Mouse (Mus musculus): ENCODE data around the gene Gsx2. TPM values are rescaled to one million over a fixed set of nuclear protein-coding genes. Genes with fewer than 3 reads are reported as not detected.

Gene Gsx2
- polyA plus RNA-seq, 1 experiment, result not detected

- Histone ChIP-seq H3K4me3 (no peak overlapping the region), H3K4me2 (ENCODE audit: low read depth) (no peak overlapping the region), H3K79me2 (ENCODE audit: control insufficient read depth, insufficient read depth) (no peaks in the 10 kb centered on the region), H3K36me3 (ENCODE audit: control insufficient read depth, insufficient read depth) (no peaks in the 10 kb centered on the region), H3ac (ENCODE audit: control insufficient read depth, insufficient read length) (no peak overlapping the region), H3K27me3 (ENCODE audit: control insufficient read depth, insufficient read depth, insufficient read length) (peaks cover 83% of the 10 kb centered on the region)
- no peak for TF ChIP-seq MYOG (IDR thresholded peaks at IDR 0.05; ENCODE audit: control insufficient read depth in 1 of 3, insufficient read depth in 1 of 3, insufficient read length in 2 of 3, low read depth in 2 of 3)
- TF ChIP-seq TCF12 (IDR thresholded peaks at IDR 0.05; ENCODE audit: insufficient read depth, poor library complexity, severe bottlenecking), result no peak
- no peak for TF ChIP-seq CEBPB (IDR thresholded peaks at IDR 0.05; ENCODE audit: insufficient read depth, poor library complexity, severe bottlenecking)
- no peak for TF ChIP-seq E2F4 (IDR thresholded peaks at IDR 0.05; ENCODE audit: insufficient read depth)
Observed at GRCm38 (mm10) chr5:75079564-75079963, 4.2 kb downstream of the Gsx2 start.

- Histone ChIP-seq H3K27me3 (ENCODE audit: control insufficient read depth, insufficient read depth, insufficient read length) (peaks cover 74% of the 10 kb centered on the region), H3ac (ENCODE audit: control insufficient read depth, insufficient read length) (no peak overlapping the region), H3K4me3 (no peak overlapping the region), H3K4me2 (ENCODE audit: low read depth) (no peak overlapping the region), H3K36me3 (ENCODE audit: control insufficient read depth, insufficient read depth) (no peaks in the 10 kb centered on the region), H3K79me2 (ENCODE audit: control insufficient read depth, insufficient read depth) (no peaks in the 10 kb centered on the region)
- no peak for TF ChIP-seq MYOD1 (IDR thresholded peaks at IDR 0.05; ENCODE audit: control insufficient read depth in 1 of 3, insufficient read length in 2 of 3, low read depth in 2 of 3)
- no peak for TF ChIP-seq CEBPB (IDR thresholded peaks at IDR 0.05; ENCODE audit: insufficient read depth, poor library complexity, severe bottlenecking)
- no peak for TF ChIP-seq TCF3 (IDR thresholded peaks at IDR 0.05; ENCODE audit: insufficient read length, low read depth)
- no peak for TF ChIP-seq TCF12 (IDR thresholded peaks at IDR 0.05; ENCODE audit: insufficient read depth, poor library complexity, severe bottlenecking)
- TF ChIP-seq POLR2A (IDR thresholded peaks at IDR 0.05; ENCODE audit: insufficient read length, low read depth), result no peak
- no peak for TF ChIP-seq E2F4 (IDR thresholded peaks at IDR 0.05; ENCODE audit: insufficient read depth)
- TF ChIP-seq MYOG (IDR thresholded peaks at IDR 0.05; ENCODE audit: control insufficient read depth in 1 of 3, insufficient read depth in 1 of 3, insufficient read length in 2 of 3, low read depth in 2 of 3), result no peak
- no peak for TF ChIP-seq REST (IDR thresholded peaks at IDR 0.05; ENCODE audit: insufficient read depth, insufficient read length)
- TF ChIP-seq SRF (IDR thresholded peaks at IDR 0.05; ENCODE audit: control insufficient read depth, insufficient read length, low read depth), result no peak
- TF ChIP-seq POLR2AphosphoS2 (IDR thresholded peaks at IDR 0.05; ENCODE audit: insufficient read length, low read depth), result no peak
- TF ChIP-seq USF1 (IDR thresholded peaks at IDR 0.05; ENCODE audit: low read depth), result no peak
- no peak for TF ChIP-seq MAX (IDR thresholded peaks at IDR 0.05; ENCODE audit: low read depth)
Observed at GRCm38 (mm10) chr5:75082439-75082838, 7.0 kb downstream of the Gsx2 start.

- Histone ChIP-seq H3ac (ENCODE audit: control insufficient read depth, insufficient read length) (no peak overlapping the region), H3K36me3 (ENCODE audit: control insufficient read depth, insufficient read depth) (no peaks in the 10 kb centered on the region), H3K79me2 (ENCODE audit: control insufficient read depth, insufficient read depth) (no peaks in the 10 kb centered on the region), H3K4me3 (no peak overlapping the region), H3K4me2 (ENCODE audit: low read depth) (no peak overlapping the region), H3K27me3 (ENCODE audit: control insufficient read depth, insufficient read depth, insufficient read length) (peaks cover 72% of the 10 kb centered on the region)
- TF ChIP-seq TCF3 (IDR thresholded peaks at IDR 0.05; ENCODE audit: insufficient read length, low read depth) (no peak), MYOG (IDR thresholded peaks at IDR 0.05; ENCODE audit: control insufficient read depth in 1 of 3, insufficient read depth in 1 of 3, insufficient read length in 2 of 3, low read depth in 2 of 3) (peak in 1 of 3 experiments; percentile 25), MYOD1 (IDR thresholded peaks at IDR 0.05; ENCODE audit: control insufficient read depth in 1 of 3, insufficient read length in 2 of 3, low read depth in 2 of 3) (peak in 1 of 3 experiments; percentile 37), POLR2AphosphoS2 (IDR thresholded peaks at IDR 0.05; ENCODE audit: insufficient read length, low read depth) (no peak), TCF12 (IDR thresholded peaks at IDR 0.05; ENCODE audit: insufficient read depth, poor library complexity, severe bottlenecking) (no peak)
Observed at GRCm38 (mm10) chr5:75083061-75083460, 7.7 kb downstream of the Gsx2 start.

DNA sequence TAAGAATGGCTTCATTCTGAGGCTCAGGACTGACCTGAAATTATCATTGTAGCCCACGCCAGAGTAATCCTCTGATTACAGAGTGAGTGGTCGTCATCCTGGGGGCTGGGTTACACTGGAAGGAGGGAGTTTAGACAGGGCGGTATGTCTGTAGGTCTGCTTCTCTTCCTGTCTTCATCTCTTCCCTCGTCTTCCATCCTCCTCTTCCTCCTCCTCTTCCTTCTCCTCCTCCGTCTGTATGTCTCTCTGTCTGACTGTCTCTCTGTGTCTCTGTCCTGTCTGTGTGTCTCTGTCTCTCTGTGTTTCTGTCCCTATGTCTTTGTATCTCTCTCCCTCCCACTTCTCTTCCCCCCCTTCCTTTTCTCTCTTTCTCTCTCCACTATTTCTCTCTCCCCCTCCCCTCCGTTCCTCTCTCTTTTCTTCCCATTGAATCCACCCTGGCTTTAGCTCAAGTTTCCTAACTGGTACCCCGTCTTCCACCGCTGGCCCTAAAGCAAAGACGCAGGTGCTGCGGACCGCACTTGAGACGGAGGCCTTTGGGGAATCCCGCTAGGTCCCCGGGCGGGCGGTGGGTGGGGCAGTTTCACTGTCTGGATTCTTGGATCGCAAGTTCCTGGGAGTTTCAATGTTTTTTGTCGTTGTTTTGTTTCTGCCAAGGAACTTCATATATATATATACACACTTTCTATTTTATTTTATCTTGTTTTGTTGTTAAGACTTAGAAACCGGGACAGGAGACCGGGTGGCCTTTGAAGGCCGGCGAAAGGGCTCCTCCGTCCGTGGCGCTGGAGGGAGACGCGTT is 8.4 kb downstream of the Gsx2 start:
- H3ac ChIP-seq (ENCODE audit: control insufficient read depth, insufficient read length), result no peak overlapping the region
- H3K4me2 ChIP-seq (ENCODE audit: low read depth), result no peak overlapping the region
- no peaks in the 10 kb centered on the region for H3K79me2 ChIP-seq (ENCODE audit: control insufficient read depth, insufficient read depth)
- H3K4me3 ChIP-seq, result no peak overlapping the region
- TF ChIP-seq TCF12 (IDR thresholded peaks at IDR 0.05; ENCODE audit: insufficient read depth, poor library complexity, severe bottlenecking) (no peak), TCF3 (IDR thresholded peaks at IDR 0.05; ENCODE audit: insufficient read length, low read depth) (no peak), POLR2AphosphoS2 (IDR thresholded peaks at IDR 0.05; ENCODE audit: insufficient read length, low read depth) (no peak), POLR2A (IDR thresholded peaks at IDR 0.05; ENCODE audit: insufficient read length, low read depth) (no peak), SRF (IDR thresholded peaks at IDR 0.05; ENCODE audit: control insufficient read depth, insufficient read length, low read depth) (no peak), MYOG (IDR thresholded peaks at IDR 0.05; ENCODE audit: control insufficient read depth in 1 of 3, insufficient read depth in 1 of 3, insufficient read length in 2 of 3, low read depth in 2 of 3) (no peak), CEBPB (IDR thresholded peaks at IDR 0.05; ENCODE audit: insufficient read depth, poor library complexity, severe bottlenecking) (no peak), USF1 (IDR thresholded peaks at IDR 0.05; ENCODE audit: low read depth) (no peak), REST (IDR thresholded peaks at IDR 0.05; ENCODE audit: insufficient read depth, insufficient read length) (no peak), MYOD1 (IDR thresholded peaks at IDR 0.05; ENCODE audit: control insufficient read depth in 1 of 3, insufficient read length in 2 of 3, low read depth in 2 of 3) (no peak), MAX (IDR thresholded peaks at IDR 0.05; ENCODE audit: low read depth) (no peak)
- H3K36me3 ChIP-seq (ENCODE audit: control insufficient read depth, insufficient read depth), result no peaks in the 10 kb centered on the region
- peaks cover 66% of the 10 kb centered on the region for H3K27me3 ChIP-seq (ENCODE audit: control insufficient read depth, insufficient read depth, insufficient read length)

GRCm38 (mm10) chr5:75084393-75084870 is 9.0 kb downstream of the Gsx2 start:
- Histone ChIP-seq H3K4me3 (no peak overlapping the region), H3ac (ENCODE audit: control insufficient read depth, insufficient read length) (no peak overlapping the region), H3K27me3 (ENCODE audit: control insufficient read depth, insufficient read depth, insufficient read length) (peaks cover 60% of the 10 kb centered on the region), H3K79me2 (ENCODE audit: control insufficient read depth, insufficient read depth) (no peaks in the 10 kb centered on the region), H3K4me2 (ENCODE audit: low read depth) (no peak overlapping the region), H3K36me3 (ENCODE audit: control insufficient read depth, insufficient read depth) (no peaks in the 10 kb centered on the region)
- no peak for TF ChIP-seq CEBPB (IDR thresholded peaks at IDR 0.05; ENCODE audit: insufficient read depth, poor library complexity, severe bottlenecking)
- TF ChIP-seq REST (IDR thresholded peaks at IDR 0.05; ENCODE audit: insufficient read depth, insufficient read length), result no peak
- no peak for TF ChIP-seq E2F4 (IDR thresholded peaks at IDR 0.05; ENCODE audit: insufficient read depth)
- no peak for TF ChIP-seq MYOG (IDR thresholded peaks at IDR 0.05; ENCODE audit: control insufficient read depth in 1 of 3, insufficient read depth in 1 of 3, insufficient read length in 2 of 3, low read depth in 2 of 3)
- TF ChIP-seq MYOD1 (IDR thresholded peaks at IDR 0.05; ENCODE audit: control insufficient read depth in 1 of 3, insufficient read length in 2 of 3, low read depth in 2 of 3), result no peak
- TF ChIP-seq POLR2A (IDR thresholded peaks at IDR 0.05; ENCODE audit: insufficient read length, low read depth), result no peak
- no peak for TF ChIP-seq USF1 (IDR thresholded peaks at IDR 0.05; ENCODE audit: low read depth)
- no peak for TF ChIP-seq MAX (IDR thresholded peaks at IDR 0.05; ENCODE audit: low read depth)
- TF ChIP-seq SRF (IDR thresholded peaks at IDR 0.05; ENCODE audit: control insufficient read depth, insufficient read length, low read depth), result no peak
- TF ChIP-seq TCF3 (IDR thresholded peaks at IDR 0.05; ENCODE audit: insufficient read length, low read depth), result no peak
- TF ChIP-seq POLR2AphosphoS2 (IDR thresholded peaks at IDR 0.05; ENCODE audit: insufficient read length, low read depth), result no peak
- TF ChIP-seq TCF12 (IDR thresholded peaks at IDR 0.05; ENCODE audit: insufficient read depth, poor library complexity, severe bottlenecking), result no peak

Measured in myocyte (in vitro differentiated cells).